Mouse (Mus musculus) hindbrain, embryonic 14.5 days (tissue): ENCODE measurements around the gene Ccdc124. TPM values are rescaled to one million over a fixed set of nuclear protein-coding genes. Genes with fewer than 3 reads are reported as not detected.

Experiments used
- ATAC-seq: fragments of 200-750 bp; cut with Nextera tagmentation; 2 replicates; pipeline ENCODE4 v1.8.0; 2017; ENCODE audit warnings: moderate number of reproducible peaks, mild to moderate bottlenecking, moderate TSS enrichment, moderate library complexity; ENCODE audit not compliant: low FRiP score
- DNase-seq: peaks from one replicate; pipeline ENCODE4 v3.0.0-alpha.2; 2015; ENCODE audit warnings: low spot score
- H3K27ac ChIP-seq: fragments of 300-500 bp; sonication (generic); 2 replicates; pipeline ENCODE4 v1.5.1; 2014; ENCODE audit warnings: mild to moderate bottlenecking, moderate library complexity
- H3K27me3 ChIP-seq: fragments of 300-500 bp; sonication (generic); 2 replicates; pipeline ENCODE4 v1.6.1; 2014; ENCODE audit warnings: mild to moderate bottlenecking, low read length, mixed read lengths; ENCODE audit not compliant: control insufficient read depth, insufficient read depth
- H3K36me3 ChIP-seq: fragments of 300-500 bp; sonication (generic); replicated peaks from 2 replicates; pipeline ENCODE4 v1.6.1; 2014; ENCODE audit not compliant: control insufficient read depth, insufficient read depth
- H3K4me1 ChIP-seq: fragments of 300-500 bp; sonication (generic); replicated peaks from 2 replicates; pipeline ENCODE4 v1.6.1; 2014; ENCODE audit warnings: antibody characterized with exemption, low read length, mixed read lengths; ENCODE audit not compliant: control insufficient read depth, insufficient read depth
- H3K4me2 ChIP-seq: fragments of 300-500 bp; sonication (generic); replicated peaks from 2 replicates; pipeline ENCODE4 v1.6.1; 2014; ENCODE audit warnings: mild to moderate bottlenecking, moderate library complexity
- H3K4me3 ChIP-seq: fragments of 300-500 bp; sonication (generic); replicated peaks from 2 replicates; pipeline ENCODE4 v1.5.1; 2014; ENCODE audit warnings: mild to moderate bottlenecking, low read length
- H3K9ac ChIP-seq: fragments of 300-500 bp; sonication (generic); 2 replicates; pipeline ENCODE4 v1.6.1; 2014
- H3K9me3 ChIP-seq: fragments of 300-500 bp; sonication (generic); 2 replicates; pipeline ENCODE4 v1.6.1; 2016; ENCODE audit warnings: low read length; ENCODE audit not compliant: control insufficient read depth
- WGBS: fragments of 180-500 bp; shearing (Covaris S2); extraction: QIAGEN DNeasy Blood & Tissue Kit; methylation state at CpG from one replicate; pipeline ENCODE4 v1.1.7; 2014; 5-methylcytosine and 5-hydroxymethylcytosine counted together
- polyA plus RNA-seq: library from polyadenylated mRNA; unstranded; fragments of >200 nt; fragmentation: Nextera tagmentation; extraction: Ambion mirVana; gene quantifications from 2 replicates; pipeline ENCODE4 v1.2.1, GENCODE M21; 2014

Gene Ccdc124
- polyA plus RNA-seq, 1 experiment from 2014 or later, result 158 TPM

DNA sequence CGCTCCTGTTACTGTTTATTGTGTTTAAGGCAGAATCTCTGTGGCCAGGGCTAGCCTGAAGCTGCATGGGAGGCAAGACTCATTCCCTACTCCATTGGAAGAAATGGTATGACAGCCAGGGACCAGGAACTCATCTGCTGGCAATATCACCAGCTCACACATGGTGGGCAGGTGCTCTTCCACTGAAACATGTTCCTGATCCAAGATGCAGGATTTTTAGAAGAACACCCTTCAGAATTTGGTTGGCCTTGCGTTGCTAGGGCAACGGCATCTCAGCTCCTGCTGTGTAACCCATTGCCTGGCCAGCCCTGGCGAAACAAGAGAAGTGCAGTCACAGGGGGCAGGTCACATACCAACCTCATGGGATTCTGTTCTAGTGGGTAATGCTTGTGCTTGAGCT is 5.8 kb upstream of the Ccdc124 start:
- no peak for DNase-seq
- 44% methylated on average over 4 of the region's 4 CpGs for WGBS

DNA sequence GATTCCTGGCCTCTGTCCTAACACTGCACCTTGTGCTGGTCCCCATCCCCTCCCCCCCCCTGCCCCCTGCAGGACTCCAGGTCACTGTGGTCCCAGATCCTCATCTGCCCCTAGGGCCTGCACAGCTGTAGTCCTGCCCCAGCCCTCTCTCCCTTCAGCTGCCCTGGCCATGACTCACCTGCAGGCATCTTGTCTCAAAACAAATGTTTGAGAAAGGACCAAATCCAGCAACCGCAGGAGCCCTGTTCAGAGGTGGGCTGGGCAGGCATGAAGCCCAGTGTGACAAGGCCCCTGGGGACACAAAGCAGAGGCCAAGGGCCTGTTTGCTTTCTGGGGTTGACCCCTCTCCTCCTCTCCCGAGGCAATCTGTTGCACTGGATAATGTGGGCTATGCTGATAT is 4.4 kb upstream of the Ccdc124 start:
- Histone ChIP-seq H3K9me3 (no peaks in the 10 kb centered on the region), H3K9ac (no peak overlapping the region), H3K36me3 (no peaks in the 10 kb centered on the region), H3K4me2 (no peak overlapping the region), H3K4me3 (no peak overlapping the region), H3K4me1 (no peaks in the 10 kb centered on the region), H3K27me3 (no peaks in the 10 kb centered on the region), H3K27ac (no peak overlapping the region)
- ATAC-seq (no peak), DNase-seq (no peak)
- WGBS, result 54% methylated on average over 2 of the region's 2 CpGs

More for the DNA sequence above, 5.8 kb upstream of the Ccdc124 start:
- no peaks in the 10 kb centered on the region for H3K27me3 ChIP-seq
- H3K4me3 ChIP-seq, result no peak overlapping the region
- H3K9me3 ChIP-seq, result no peaks in the 10 kb centered on the region
- H3K4me1 ChIP-seq, result no peaks in the 10 kb centered on the region
- no peak overlapping the region for H3K4me2 ChIP-seq
- H3K9ac ChIP-seq, result no peak overlapping the region
- H3K27ac ChIP-seq, result no peak overlapping the region
- H3K36me3 ChIP-seq, result no peaks in the 10 kb centered on the region
- no peak for ATAC-seq

DNA sequence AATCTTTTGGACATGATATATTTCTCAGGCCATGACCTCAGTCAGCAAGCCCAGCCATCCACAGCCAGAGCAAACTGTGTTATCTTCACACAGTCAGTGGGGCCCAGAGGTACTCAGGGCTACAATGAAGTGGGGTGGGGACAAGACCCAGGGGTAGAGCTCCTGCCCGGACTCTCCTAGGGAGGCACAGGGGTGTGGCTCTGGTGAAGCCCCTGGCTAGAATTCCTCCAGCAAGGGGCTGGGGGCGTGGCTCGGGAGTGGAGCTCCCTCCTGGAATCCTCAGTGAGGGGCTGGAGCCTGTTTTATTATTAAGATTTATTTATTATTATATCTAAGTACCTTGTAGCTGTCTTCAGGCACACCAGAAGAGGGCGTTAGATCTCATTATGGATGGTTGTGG is 2.6 kb upstream of the Ccdc124 start:
- Histone ChIP-seq H3K27me3 (no peaks in the 10 kb centered on the region), H3K4me3 (no peak overlapping the region), H3K36me3 (no peaks in the 10 kb centered on the region), H3K27ac (no peak overlapping the region), H3K9me3 (no peaks in the 10 kb centered on the region), H3K4me2 (no peak overlapping the region), H3K9ac (no peak overlapping the region), H3K4me1 (peaks cover 5% of the 10 kb centered on the region; the same call in 1 of the 2 replicates)
- 75% methylated on average over 4 of the region's 4 CpGs for WGBS
- ATAC-seq (no peak), DNase-seq (no peak)

GRCm38 (mm10) chr8:70874441-70874840 is 706 bp upstream of the Ccdc124 start:
- Histone ChIP-seq H3K9me3 (no peaks in the 10 kb centered on the region), H3K9ac (no peak overlapping the region; the same call in 1 of the 2 replicates), H3K4me2 (no peak overlapping the region), H3K36me3 (no peaks in the 10 kb centered on the region), H3K4me3 (no peak overlapping the region), H3K4me1 (peaks cover 5% of the 10 kb centered on the region; the same call in 1 of the 2 replicates), H3K27ac (0 out of 2 replicates have a peak overlapping the region, but pooled peaks have one; percentile 96), H3K27me3 (no peaks in the 10 kb centered on the region)
- 88% methylated on average over 13 of the region's 13 CpGs for WGBS
- no peak for DNase-seq
- ATAC-seq, result no peak

DNA sequence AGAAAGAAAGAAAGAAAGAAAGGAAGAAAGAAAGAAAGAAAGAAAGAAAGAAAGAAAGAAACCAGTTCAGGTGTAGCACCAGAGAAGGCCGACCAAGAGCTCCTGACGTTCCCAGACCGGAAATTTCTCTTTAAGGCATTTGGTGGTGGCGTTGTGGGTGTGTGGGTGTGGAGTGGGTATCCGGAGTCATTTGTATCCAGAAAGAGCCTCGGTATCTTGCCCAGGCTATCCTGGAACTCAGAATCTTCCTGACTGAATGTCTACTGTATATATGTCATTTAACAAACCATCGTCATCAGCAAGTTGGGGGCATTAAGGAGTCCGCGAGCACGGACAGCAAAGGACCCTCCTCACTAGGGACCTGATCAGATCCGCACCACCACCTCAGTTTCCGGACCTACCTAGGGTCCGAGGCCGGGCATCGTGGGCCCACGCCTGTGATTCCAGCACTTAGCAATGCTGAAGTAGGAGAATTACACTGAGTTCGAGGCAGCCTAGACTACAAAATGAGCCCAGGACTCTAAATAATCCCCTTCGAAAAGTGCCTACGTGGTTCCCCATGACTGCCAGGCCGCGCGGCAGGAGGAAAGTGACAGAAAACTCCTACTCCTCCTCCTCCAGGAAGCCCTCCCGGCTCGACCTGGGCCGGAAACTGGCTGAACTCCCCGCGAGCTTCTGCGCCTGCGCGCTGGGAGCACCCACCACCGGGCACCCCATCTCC is 932 bp downstream of the Ccdc124 start:
- Histone ChIP-seq H3K9me3 (no peaks in the 10 kb centered on the region), H3K27me3 (no peaks in the 10 kb centered on the region), H3K4me1 (peaks cover 16% of the 10 kb centered on the region), H3K4me2 (peak overlapping the region; percentile 71), H3K9ac (peak overlapping the region; percentile 69), H3K4me3 (peak overlapping the region; percentile 67), H3K27ac (peak overlapping the region; percentile 96), H3K36me3 (peaks cover 5% of the 10 kb centered on the region; the same call in 1 of the 2 replicates)
- no peak for ATAC-seq
- DNase-seq, result no peak
- WGBS, result 8% methylated on average over 31 of the region's 31 CpGs

DNA sequence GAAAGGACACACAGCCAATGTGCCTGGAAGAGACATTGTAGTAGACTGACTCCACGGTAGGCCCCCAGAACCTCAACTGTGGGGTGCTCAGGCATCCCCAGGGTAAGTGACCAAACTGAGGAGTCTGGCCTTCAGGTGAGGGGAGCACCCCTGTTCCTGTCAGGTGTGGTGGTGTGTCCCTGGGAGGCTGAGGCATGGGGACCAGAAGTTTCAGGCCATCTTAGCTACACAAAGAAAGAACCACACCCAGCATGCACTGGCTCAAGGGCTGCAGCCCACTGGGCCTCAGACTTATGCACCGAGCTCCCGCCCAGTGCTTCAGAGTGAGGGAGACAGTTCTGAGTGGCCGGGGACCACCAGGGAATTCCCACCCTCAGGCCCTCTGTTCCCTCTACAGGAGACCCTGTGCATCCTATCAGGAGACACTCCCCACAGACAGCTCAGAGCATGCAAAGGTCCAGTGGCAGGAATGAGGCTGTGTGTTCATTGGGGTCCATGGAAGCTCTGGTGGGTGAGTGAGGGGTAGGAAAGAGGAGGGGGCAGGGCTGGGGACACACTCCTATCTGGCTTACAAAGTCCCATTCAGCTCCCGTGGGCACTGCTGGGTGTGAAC is 2.4 kb downstream of the Ccdc124 start:
- H3K4me1 ChIP-seq, result peaks cover 18% of the 10 kb centered on the region
- no peak overlapping the region for H3K9ac ChIP-seq
- WGBS, result 85% methylated on average over 5 of the region's 5 CpGs
- H3K4me3 ChIP-seq, result no peak overlapping the region
- ATAC-seq (no peak), DNase-seq (no peak)
- no peak overlapping the region for H3K27ac ChIP-seq
- peaks cover 7% of the 10 kb centered on the region; the same call in 1 of the 2 replicates for H3K36me3 ChIP-seq
- H3K27me3 ChIP-seq, result no peaks in the 10 kb centered on the region
- H3K4me2 ChIP-seq, result no peak overlapping the region
- H3K9me3 ChIP-seq, result no peaks in the 10 kb centered on the region

GRCm38 (mm10) chr8:70869601-70870041 is 4.1 kb downstream of the Ccdc124 start:
- no peak overlapping the region for H3K4me3 ChIP-seq
- peak overlapping the region; percentile 24 for H3K9ac ChIP-seq
- peak; percentile 80 for DNase-seq
- no peaks in the 10 kb centered on the region for H3K27me3 ChIP-seq
- no peaks in the 10 kb centered on the region for H3K9me3 ChIP-seq
- ATAC-seq, result 0 out of 2 replicates have a peak, but pooled peaks have one; percentile 6
- 45% methylated on average over 16 of the region's 16 CpGs for WGBS
- H3K4me1 ChIP-seq, result peaks cover 27% of the 10 kb centered on the region
- peak overlapping the region; percentile 81 for H3K27ac ChIP-seq
- H3K4me2 ChIP-seq, result 0 out of 2 replicates have a peak overlapping the region, but pooled peaks have one; percentile 36
- peaks cover 7% of the 10 kb centered on the region; the same call in 1 of the 2 replicates for H3K36me3 ChIP-seq

- ATAC-seq (no peak), DNase-seq (no peak)
- peak overlapping the region; percentile 24 for H3K9ac ChIP-seq
- H3K27ac ChIP-seq, result peak overlapping the region; percentile 81
- H3K4me1 ChIP-seq, result peaks cover 32% of the 10 kb centered on the region
- H3K36me3 ChIP-seq, result peaks cover 7% of the 10 kb centered on the region; the same call in 1 of the 2 replicates
- no peaks in the 10 kb centered on the region for H3K27me3 ChIP-seq
- no peaks in the 10 kb centered on the region for H3K9me3 ChIP-seq
- 36% methylated on average over 5 of the region's 5 CpGs for WGBS
- H3K4me3 ChIP-seq, result no peak overlapping the region
- H3K4me2 ChIP-seq, result peak overlapping the region; percentile 36
Measured at GRCm38 (mm10) chr8:70869199-70869571, 4.5 kb downstream of the Ccdc124 start.

GRCm38 (mm10) chr8:70868559-70869198 is 5.1 kb downstream of the Ccdc124 start:
- ATAC-seq (no peak), DNase-seq (no peak)
- 15% methylated on average over 40 of the region's 40 CpGs for WGBS
- Histone ChIP-seq H3K9ac (peak overlapping the region; percentile 24), H3K36me3 (peaks cover 7% of the 10 kb centered on the region; the same call in 1 of the 2 replicates), H3K4me3 (0 out of 2 replicates have a peak overlapping the region, but pooled peaks have one; percentile 6), H3K9me3 (no peaks in the 10 kb centered on the region), H3K4me2 (peak overlapping the region; percentile 36), H3K27ac (peak overlapping the region; percentile 81), H3K4me1 (peaks cover 36% of the 10 kb centered on the region), H3K27me3 (no peaks in the 10 kb centered on the region)
